Mouse (Mus musculus) midbrain, embryonic 11.5 days (tissue): ENCODE results near the gene Entpd2. TPM values are rescaled to one million over a fixed set of nuclear protein-coding genes. Genes with fewer than 3 reads are reported as not detected.
A peak's percentile ranks its signal among the peaks of the same experiment; 100 is the strongest.

Experiments
- ATAC-seq: fragments of 200-750 bp; cut with Nextera tagmentation; 2 replicates; pipeline ENCODE4 v1.8.0; 2017; ENCODE audit warnings: moderate TSS enrichment, moderate library complexity; ENCODE audit not compliant: low FRiP score
- DNase-seq: peaks from one replicate; pipeline ENCODE4 v3.0.0; 2015; ENCODE audit warnings: low spot score; ENCODE audit errors: missing footprints
- H3K27ac ChIP-seq: fragments of 300-500 bp; sonication (generic); 2 replicates; pipeline ENCODE4 v1.5.1; 2014; ENCODE audit warnings: low read depth, low read length
- H3K27me3 ChIP-seq: fragments of 300-500 bp; sonication (generic); 2 replicates; pipeline ENCODE4 v1.6.1; 2014; ENCODE audit warnings: mild to moderate bottlenecking, low read length, moderate library complexity, mixed read lengths; ENCODE audit not compliant: control insufficient read depth, insufficient read depth
- H3K36me3 ChIP-seq: fragments of 300-500 bp; sonication (generic); 2 replicates; pipeline ENCODE4 v1.6.1; 2014; ENCODE audit warnings: mild to moderate bottlenecking, low read length, moderate library complexity, mixed read lengths; ENCODE audit not compliant: control insufficient read depth, insufficient read depth
- H3K4me1 ChIP-seq: fragments of 300-500 bp; sonication (generic); 2 replicates; pipeline ENCODE4 v1.6.1; 2014; ENCODE audit warnings: low read length; ENCODE audit not compliant: control insufficient read depth, insufficient read depth
- H3K4me2 ChIP-seq: fragments of 300-500 bp; sonication (generic); 2 replicates; pipeline ENCODE4 v1.6.1; 2014; ENCODE audit warnings: mild to moderate bottlenecking, moderate library complexity
- H3K4me3 ChIP-seq: fragments of 300-500 bp; sonication (generic); 2 replicates; pipeline ENCODE4 v1.5.1; 2014; ENCODE audit warnings: low read depth, low read length
- H3K9ac ChIP-seq: fragments of 300-500 bp; sonication (generic); 2 replicates; pipeline ENCODE4 v1.6.1; 2014; ENCODE audit warnings: low read length
- H3K9me3 ChIP-seq: fragments of 300-500 bp; sonication (generic); 2 replicates; pipeline ENCODE4 v1.6.1; 2016; ENCODE audit warnings: low read length; ENCODE audit not compliant: control insufficient read depth
- WGBS: fragments of 180-500 bp; shearing (Covaris S2); extraction: QIAGEN DNeasy Blood & Tissue Kit; methylation state at CpG from one replicate; pipeline ENCODE4 v1.1.7; 2014; 5-methylcytosine and 5-hydroxymethylcytosine counted together
- polyA plus RNA-seq: library from polyadenylated mRNA; unstranded; fragments of >200 nt; fragmentation: Nextera tagmentation; extraction: Ambion mirVana; gene quantifications from 2 replicates; pipeline ENCODE4 v1.2.1, GENCODE M21; 2014

The Entpd2 gene
- polyA plus RNA-seq, 1 experiment from 2014 or later = 0.23 TPM

GRCm38 (mm10) chr2:25363478-25364178 is 32.0 kb upstream of the Entpd2 start:
- Histone ChIP-seq H3K9ac (no peak overlapping the region), H3K9me3 (no peaks in the 10 kb centered on the region), H3K4me1 (peaks cover 2% of the 10 kb centered on the region), H3K36me3 (no peaks in the 10 kb centered on the region), H3K27ac (no peak overlapping the region), H3K27me3 (peaks cover 26% of the 10 kb centered on the region), H3K4me3 (no peak overlapping the region), H3K4me2 (no peak overlapping the region)
- WGBS = 70% methylated on average over 13 of the region's 13 CpGs
- ATAC-seq (no peak), DNase-seq (no peak)

- Histone ChIP-seq H3K27me3 (peaks cover 26% of the 10 kb centered on the region), H3K4me2 (no peak overlapping the region), H3K4me1 (peaks cover 2% of the 10 kb centered on the region), H3K4me3 (no peak overlapping the region), H3K9ac (no peak overlapping the region), H3K9me3 (no peaks in the 10 kb centered on the region), H3K27ac (no peak overlapping the region), H3K36me3 (no peaks in the 10 kb centered on the region)
- WGBS = 89% methylated on average over 4 of the region's 4 CpGs
- DNase-seq (no peak), ATAC-seq (no peak)
These were observed 31.4 kb upstream of the Entpd2 start for GRCm38 (mm10) chr2:25364313-25364712.

- no peak overlapping the region for H3K27ac ChIP-seq
- ATAC-seq (no peak), DNase-seq (no peak)
- H3K4me3 ChIP-seq = peak overlapping the region; percentile 49
- H3K9me3 ChIP-seq = no peaks in the 10 kb centered on the region
- H3K27me3 ChIP-seq = peaks cover 26% of the 10 kb centered on the region
- H3K4me2 ChIP-seq = peak overlapping the region; percentile 97
- no peaks in the 10 kb centered on the region for H3K36me3 ChIP-seq
- peaks cover 2% of the 10 kb centered on the region for H3K4me1 ChIP-seq
- H3K9ac ChIP-seq = peak overlapping the region; percentile 59; the same call in 1 of the 2 replicates
- 30% methylated on average over 9 of the region's 9 CpGs for WGBS
These were observed 30.9 kb upstream of the Entpd2 start for GRCm38 (mm10) chr2:25364761-25365090.

- no peaks in the 10 kb centered on the region for H3K9me3 ChIP-seq
- peak; percentile 92 for DNase-seq
- under 1% methylated on average over 54 of the region's 54 CpGs for WGBS
- peaks cover 2% of the 10 kb centered on the region for H3K4me1 ChIP-seq
- H3K36me3 ChIP-seq = no peaks in the 10 kb centered on the region
- peak within 1 kb of the TSS; percentile 97 for H3K4me2 ChIP-seq
- H3K9ac ChIP-seq = peak within 1 kb of the TSS; percentile 59
- H3K4me3 ChIP-seq = peak within 1 kb of the TSS; percentile 49
- H3K27ac ChIP-seq = no peak within 1 kb of the TSS
- ATAC-seq = peak; percentile 81
- peaks cover 26% of the 10 kb centered on the region for H3K27me3 ChIP-seq
These were observed 30.4 kb upstream of the Entpd2 start, which contains the start of gene Uap1l1 for GRCm38 (mm10) chr2:25365091-25365761. Gene Uap1l1 (minus strand): TSS chr2:25365682.

GRCm38 (mm10) chr2:25369996-25370395 is 25.7 kb upstream of the Entpd2 start:
- Histone ChIP-seq H3K4me3 (no peak overlapping the region), H3K4me1 (peaks cover 24% of the 10 kb centered on the region), H3K4me2 (no peak overlapping the region), H3K27ac (no peak overlapping the region), H3K9me3 (no peaks in the 10 kb centered on the region), H3K36me3 (peaks cover 2% of the 10 kb centered on the region; the same call in 1 of the 2 replicates), H3K9ac (no peak overlapping the region), H3K27me3 (peaks cover 11% of the 10 kb centered on the region)
- ATAC-seq = no peak
- WGBS = 93% methylated on average over 3 of the region's 3 CpGs
- DNase-seq = no peak

- Histone ChIP-seq H3K27ac (peak within 1 kb of the TSS; percentile 80), H3K27me3 (no peaks in the 10 kb centered on the region)
- under 1% methylated on average over 65 of the region's 65 CpGs for WGBS
These were observed 23.7 kb upstream of the Entpd2 start, which contains the start of gene Sapcd2 for GRCm38 (mm10) chr2:25371764-25372643. Gene Sapcd2 (plus strand): TSS chr2:25372321.

GRCm38 (mm10) chr2:25372644-25373391 is 22.9 kb upstream of the Entpd2 start:
- Histone ChIP-seq H3K4me2 (peak overlapping the region; percentile 87), H3K4me1 (peaks cover 24% of the 10 kb centered on the region), H3K9me3 (no peaks in the 10 kb centered on the region), H3K36me3 (peaks cover 11% of the 10 kb centered on the region), H3K27ac (no peak overlapping the region), H3K9ac (peak overlapping the region; percentile 85), H3K4me3 (peak overlapping the region; percentile 86), H3K27me3 (no peaks in the 10 kb centered on the region)
- WGBS = 2% methylated on average over 42 of the region's 42 CpGs
- ATAC-seq (peak; percentile 51), DNase-seq (peak; percentile 89)

More at GRCm38 (mm10) chr2:25371764-25372643, 23.7 kb upstream of the Entpd2 start, which contains the start of gene Sapcd2:
- H3K4me1 ChIP-seq = peaks cover 24% of the 10 kb centered on the region
- DNase-seq = peak; percentile 97
- peak within 1 kb of the TSS; percentile 87 for H3K4me2 ChIP-seq
- H3K9ac ChIP-seq = peak within 1 kb of the TSS; percentile 85
- H3K36me3 ChIP-seq = peaks cover 8% of the 10 kb centered on the region
- H3K4me3 ChIP-seq = peak within 1 kb of the TSS; percentile 86
- ATAC-seq = peak; percentile 95
- no peaks in the 10 kb centered on the region for H3K9me3 ChIP-seq

- H3K27me3 ChIP-seq = no peaks in the 10 kb centered on the region
- DNase-seq = no peak
- peak overlapping the region; percentile 86 for H3K4me3 ChIP-seq
- H3K36me3 ChIP-seq = peaks cover 11% of the 10 kb centered on the region
- no peaks in the 10 kb centered on the region for H3K9me3 ChIP-seq
- peaks cover 24% of the 10 kb centered on the region for H3K4me1 ChIP-seq
- peak overlapping the region; percentile 85 for H3K9ac ChIP-seq
- no peak overlapping the region for H3K27ac ChIP-seq
- no peak for ATAC-seq
- WGBS = 17% methylated on average over 2 of the region's 2 CpGs
- H3K4me2 ChIP-seq = peak overlapping the region; percentile 87
These were observed 22.2 kb upstream of the Entpd2 start for GRCm38 (mm10) chr2:25373431-25373830.
